Mouse (Mus musculus) adrenal gland, adult 18-20 months (tissue): Measurements from ENCODE around the gene Gipc2. TPM values are rescaled to one million over a fixed set of nuclear protein-coding genes. Genes with fewer than 3 reads are reported as not detected.

Experiments
- DNase-seq, 2 experiments: peaks; one replicate each; pipeline ENCODE4 v3.0.0; 2021 to 2022; ENCODE audit warnings: low spot score in 2 of 2
- total RNA-seq, 2 experiments: library from RNA; stranded (reverse); gene quantifications; 1 replicate in 1 of 2; 2 replicates in 1 of 2; pipeline ENCODE4 v1.2.3; 2021

Gipc2 gene
- total RNA-seq, 2 experiments from 2014 or later, result 0.30 TPM; not detected in 1

GRCm38 (mm10) chr3:152121169-152122009, 44.6 kb downstream of the Gipc2 start:
- no peak for DNase-seq

DNA sequence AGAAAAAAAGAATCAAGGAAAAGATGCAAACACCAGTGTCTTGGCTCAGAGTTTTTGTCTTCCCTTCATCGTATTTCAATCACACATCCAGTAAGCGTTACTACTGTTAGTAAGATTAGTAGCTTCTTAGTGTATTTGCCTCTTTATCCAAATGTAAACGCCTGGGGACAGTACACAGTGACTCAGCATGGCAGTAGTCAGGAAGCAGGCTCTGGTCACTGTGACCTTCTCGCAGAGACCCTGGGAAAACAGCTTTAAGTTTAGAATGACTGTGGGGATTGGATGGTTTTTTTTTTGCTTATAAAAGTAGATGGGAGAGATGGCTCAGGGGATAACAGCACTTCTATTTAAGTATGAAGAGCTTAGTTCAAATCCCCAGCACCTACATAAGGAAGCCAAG, 46.0 kb downstream of the Gipc2 start:
- no peak for DNase-seq

GRCm38 (mm10) chr3:152117941-152118340, 48.1 kb downstream of the Gipc2 start:
- DNase-seq, result no peak

DNA sequence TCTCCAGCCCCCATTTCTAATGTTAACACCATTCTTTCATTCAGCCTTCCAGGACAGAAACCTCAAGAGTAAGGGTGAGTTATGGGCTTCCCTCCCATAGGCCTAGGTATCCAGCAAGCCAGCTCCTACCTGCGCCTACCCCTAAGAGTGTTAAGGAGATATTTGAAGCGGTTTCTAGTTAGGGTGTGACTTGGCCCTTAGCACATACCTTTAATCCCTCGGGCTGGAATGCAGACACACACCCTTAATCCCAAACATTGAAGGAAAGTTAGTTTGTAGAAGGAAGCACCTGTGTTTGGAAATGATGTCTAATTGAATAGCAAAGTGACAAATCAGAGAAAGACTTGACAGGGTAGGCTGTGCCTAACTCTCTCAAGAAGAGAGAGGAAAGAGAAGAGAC, 49.9 kb downstream of the Gipc2 start:
- DNase-seq, result no peak

GRCm38 (mm10) chr3:152114786-152115185, 51.2 kb downstream of the Gipc2 start:
- peak; percentile 77 to 83 for DNase-seq

DNA sequence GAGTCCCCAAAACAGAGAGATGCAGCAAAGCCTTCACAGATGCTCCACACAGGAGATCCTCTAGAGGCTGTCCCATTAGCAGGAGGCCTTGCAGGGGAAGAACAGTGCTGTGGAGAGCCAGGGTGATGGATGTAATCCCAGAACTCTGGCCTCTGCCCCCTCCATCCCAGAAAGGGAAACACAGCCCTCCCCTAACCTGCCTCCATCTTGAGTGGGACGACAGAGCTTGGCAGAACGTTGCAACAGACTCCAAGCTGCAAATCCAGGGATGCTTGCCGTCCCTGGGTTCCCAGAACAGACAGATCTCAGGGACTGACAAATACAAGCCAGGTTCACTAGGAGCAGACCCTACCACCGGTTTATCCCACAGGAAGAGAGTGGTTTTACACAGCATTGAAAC, 51.8 kb downstream of the Gipc2 start:
- no peak for DNase-seq

DNA sequence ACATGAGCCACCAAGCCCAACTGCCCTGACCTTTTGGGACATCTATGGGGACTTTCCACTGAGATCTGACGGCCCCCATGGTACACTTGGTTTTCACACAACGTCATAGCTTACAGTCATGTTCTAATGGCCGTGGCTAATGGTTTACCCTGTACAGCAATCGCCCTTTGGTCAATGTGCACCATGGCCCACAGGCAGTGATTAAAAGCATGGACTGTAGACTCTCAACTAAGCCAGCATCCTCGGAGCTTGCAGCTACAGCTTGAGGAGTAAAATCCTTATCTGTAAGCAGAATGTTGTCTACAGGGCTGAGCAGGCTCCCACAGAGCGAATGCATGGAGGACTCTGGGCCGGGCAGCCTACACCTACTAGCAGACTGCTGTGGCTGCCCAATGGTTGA, 52.5 kb downstream of the Gipc2 start:
- DNase-seq, result no peak

- DNase-seq, result no peak
Observed at GRCm38 (mm10) chr3:152112664-152113063, 53.4 kb downstream of the Gipc2 start.

DNA sequence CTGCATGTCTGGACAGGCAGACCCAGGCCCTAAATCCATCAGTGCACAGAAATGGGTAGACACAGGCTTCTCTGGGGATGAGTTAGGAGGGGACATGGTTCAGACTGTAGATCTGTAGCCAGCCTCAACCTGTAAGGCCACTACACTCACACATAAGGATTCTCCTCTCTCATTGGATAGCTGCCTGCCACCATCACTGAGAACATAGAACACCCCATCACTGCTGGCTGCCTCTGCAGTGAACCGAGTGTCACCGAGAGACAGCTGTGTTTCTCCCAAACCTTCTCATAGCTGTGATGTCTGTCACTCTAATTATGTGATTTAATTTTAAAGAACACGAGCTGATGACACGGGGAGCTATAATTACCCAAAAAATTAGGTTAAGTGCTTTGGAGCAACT, 54.5 kb downstream of the Gipc2 start:
- no peak for DNase-seq

GRCm38 (mm10) chr3:152111081-152111480, 54.9 kb downstream of the Gipc2 start:
- peak; percentile 74 to 75 for DNase-seq

DNA sequence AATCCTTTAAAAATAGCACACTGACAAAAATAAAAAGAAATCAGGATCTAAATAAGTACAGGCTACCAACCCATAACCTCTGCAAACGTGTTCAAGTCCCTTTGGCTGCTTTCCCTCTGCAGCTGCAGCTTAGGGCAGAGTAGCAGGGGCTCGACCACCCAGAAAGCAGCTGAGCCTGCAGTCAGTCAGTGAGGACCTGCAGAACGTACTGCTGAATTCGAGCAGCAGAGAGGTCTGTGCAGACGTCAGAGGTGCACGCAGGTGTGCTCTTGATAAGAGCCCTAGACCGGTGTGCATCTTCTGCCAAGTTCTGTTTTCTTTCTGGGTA, 56.8 kb downstream of the Gipc2 start:
- no peak for DNase-seq

DNA sequence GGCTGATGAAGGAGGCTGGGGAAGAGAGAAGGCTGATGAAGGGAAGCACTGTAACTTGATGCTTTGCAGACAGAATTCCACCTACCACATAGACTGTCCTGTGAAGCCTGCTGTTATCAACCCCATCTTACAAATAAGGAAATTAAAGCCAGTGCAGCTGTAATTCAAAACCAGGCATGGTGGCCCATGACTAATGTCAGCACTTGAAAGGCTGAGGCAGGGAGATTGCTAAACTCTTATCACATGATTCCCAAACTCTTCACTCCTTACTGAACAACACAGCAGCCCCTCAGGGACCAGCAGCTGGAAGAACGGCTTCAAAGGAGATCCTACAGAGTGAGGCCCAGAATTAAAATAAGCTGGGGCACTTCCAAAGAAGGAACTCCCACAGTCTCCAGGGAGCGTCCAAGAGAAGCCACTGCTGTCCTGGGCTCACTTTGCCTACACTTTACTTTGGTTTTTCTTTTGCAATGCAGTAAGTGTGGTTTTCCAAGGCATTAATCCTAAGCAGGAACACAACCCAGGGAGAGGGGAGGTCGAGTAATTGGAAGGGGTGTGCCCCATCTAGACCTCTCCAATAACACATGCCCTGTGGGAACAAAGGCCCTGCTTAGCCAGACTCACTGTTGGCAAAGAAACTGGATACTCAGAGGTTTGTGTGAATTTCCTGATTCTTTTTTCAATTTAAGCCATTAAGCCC, 57.3 kb downstream of the Gipc2 start:
- no peak for DNase-seq

DNA sequence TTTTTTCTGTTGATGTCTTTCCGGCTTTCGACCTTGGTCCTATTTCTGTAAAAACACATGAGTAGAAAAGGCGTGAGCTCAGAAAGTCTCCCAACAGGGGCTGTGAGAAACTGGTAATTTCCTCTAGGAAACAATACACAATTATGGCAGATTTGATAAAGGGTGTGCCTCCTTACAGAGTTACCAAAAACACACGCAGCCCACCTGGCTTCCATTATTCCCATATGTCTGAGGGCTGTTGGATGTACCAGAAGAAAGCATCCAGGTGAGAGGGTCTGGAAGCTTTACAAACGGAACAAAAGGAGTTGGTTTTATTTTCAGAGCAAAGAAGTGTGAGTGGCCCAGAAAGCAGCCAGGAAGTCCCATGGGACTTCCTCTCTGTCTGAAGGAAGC, 58.0 kb downstream of the Gipc2 start:
- no peak for DNase-seq

DNA sequence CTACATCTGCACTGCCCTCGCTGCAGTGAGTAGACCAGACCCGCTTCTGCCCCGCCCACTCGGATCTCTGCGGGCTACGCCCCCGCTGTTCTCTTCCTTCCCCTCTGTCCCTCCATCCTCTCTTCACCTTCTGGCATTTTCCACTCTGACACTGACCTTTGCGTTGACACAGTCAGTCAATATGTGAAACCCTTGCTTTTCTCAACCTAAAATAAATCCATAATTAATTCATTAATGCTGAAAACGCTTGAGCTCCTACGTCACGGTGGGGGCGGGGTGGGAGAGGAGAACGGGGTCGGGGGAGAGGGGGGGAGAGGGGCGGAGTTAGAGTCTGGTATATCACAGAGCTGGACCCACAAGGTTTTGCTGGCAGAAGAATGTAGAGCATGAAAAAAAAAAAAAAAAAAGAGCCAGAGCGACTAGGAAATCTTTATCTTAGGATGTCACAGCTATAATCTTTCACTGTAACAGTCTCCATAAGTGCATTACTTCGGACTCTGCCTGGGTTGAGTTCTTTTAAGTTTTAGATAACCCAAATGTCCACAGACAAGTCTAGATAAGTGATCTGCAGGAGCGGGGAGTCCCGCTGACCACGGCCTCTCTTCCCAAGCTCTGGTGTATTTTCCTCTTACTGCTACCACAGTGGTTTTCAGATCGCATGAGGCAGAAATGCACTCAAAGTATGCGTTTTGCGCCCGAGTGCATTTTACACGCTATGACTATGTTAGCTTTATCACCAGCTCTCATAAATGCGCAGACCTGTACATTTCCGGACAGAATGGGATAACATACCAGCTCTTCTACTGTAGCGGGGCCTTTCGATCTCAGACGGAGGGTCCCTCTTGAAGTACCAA, 58.7 kb downstream of the Gipc2 start:
- DNase-seq, result no peak

- no peak for DNase-seq
Observed at GRCm38 (mm10) chr3:152106225-152107148, 59.5 kb downstream of the Gipc2 start.

- DNase-seq, result peak; percentile 43 to 63
Observed at GRCm38 (mm10) chr3:152105341-152105740, 60.7 kb downstream of the Gipc2 start.

DNA sequence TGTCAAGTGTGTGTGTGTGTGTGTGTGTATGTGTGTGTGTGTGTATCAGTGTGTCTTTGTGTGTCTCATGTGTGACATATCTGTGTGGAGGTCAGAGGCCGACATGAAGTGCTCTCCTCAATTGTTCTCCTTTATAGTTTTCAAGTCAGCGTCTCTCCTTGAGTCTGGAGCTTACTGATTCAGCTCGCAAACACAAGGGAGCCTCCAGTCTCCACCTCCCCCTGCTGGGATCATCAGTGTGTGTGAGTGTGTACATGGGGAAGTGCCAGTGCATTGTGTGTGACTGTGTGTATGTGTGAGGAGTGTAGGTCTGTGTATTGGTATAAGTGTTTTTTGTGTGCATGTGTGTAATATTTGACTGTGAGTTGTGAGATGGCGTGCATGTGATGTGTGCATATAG, 62.6 kb downstream of the Gipc2 start:
- DNase-seq, result no peak

GRCm38 (mm10) chr3:152101459-152101858, 64.6 kb downstream of the Gipc2 start:
- no peak for DNase-seq

GRCm38 (mm10) chr3:152100119-152100818, 65.8 kb downstream of the Gipc2 start:
- no peak for DNase-seq

DNA sequence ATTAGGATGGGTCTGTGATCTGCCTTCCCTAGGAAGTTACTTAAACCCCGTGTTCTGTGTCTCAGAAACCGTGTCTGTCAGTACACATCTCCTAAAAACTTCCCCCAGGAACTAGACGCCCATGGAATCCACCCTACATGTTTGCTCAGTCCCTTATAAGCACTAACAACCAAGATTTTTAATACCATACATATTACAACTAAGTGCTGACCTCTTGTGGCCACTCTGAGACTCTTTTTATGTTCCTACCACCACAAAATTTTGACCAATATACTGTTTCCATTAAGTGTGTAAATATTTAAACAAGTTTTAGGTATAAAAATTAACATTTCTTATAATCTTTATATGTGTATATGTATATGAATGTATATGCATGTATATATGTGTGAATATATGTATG, 71.0 kb downstream of the Gipc2 start:
- DNase-seq, result no peak
